Mouse (Mus musculus): Measurements from ENCODE around the gene Timp3. TPM values are rescaled to one million over a fixed set of nuclear protein-coding genes. Genes with fewer than 3 reads are reported as not detected.

Gene Timp3
- polyA plus RNA-seq (2012; ENCODE audit: insufficient read depth, insufficient read length, missing spikeins): 1.1 and 3.3 TPM in 2 replicates

DNA sequence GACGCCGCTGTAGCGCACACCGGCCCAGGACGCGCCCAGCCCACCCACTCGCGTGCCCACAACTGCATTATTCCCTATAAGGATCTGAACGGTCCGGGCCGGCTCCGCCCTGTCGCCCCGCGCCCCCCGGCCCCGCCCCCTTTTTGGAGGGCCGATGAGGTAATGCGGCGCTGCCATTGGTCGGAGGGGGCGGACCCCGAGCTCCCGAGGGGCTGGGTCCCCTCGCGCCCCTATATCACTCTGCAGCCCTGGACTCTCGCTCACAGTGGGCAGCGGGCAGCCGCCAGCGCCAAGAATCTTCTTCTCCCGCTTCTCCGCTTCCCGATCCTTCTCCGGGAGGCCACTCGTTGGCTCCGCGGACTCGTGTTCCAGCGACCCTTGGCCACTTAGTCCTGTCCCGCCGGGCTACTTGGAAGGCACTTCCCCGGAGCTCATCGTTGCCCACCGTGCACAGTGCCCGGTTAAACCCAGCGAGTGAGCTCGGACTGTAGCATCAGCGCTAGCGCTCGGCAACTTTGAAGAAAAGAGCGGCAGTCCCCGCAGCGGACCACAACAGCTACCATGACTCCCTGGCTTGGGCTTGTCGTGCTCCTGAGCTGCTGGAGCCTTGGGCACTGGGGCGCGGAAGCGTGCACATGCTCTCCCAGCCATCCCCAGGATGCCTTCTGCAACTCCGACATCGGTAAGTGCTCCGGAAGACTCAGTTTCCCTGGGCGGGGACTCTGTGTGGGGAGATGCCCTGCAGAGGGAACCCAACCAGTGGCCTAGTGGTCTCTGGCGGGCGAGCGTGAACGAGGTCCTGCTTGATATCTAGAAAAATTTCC lies at the start of gene Timp3:
Gene Timp3, plus strand, starts transcription at position 80 of the 824 bp plus-strand sequence.
- no peak within 1 kb of the TSS for H3K4me3 ChIP-seq (ENCODE audit: insufficient read depth, low read length)
- 0 out of 2 replicates have a peak, but pooled peaks cover 2% of the 10 kb centered on the region for H3K4me1 ChIP-seq (ENCODE audit: control insufficient read depth, insufficient read depth, low read length)
- TF ChIP-seq POLR2A (IDR thresholded peaks at IDR 0.05; ENCODE audit: borderline replicate concordance, low read depth, low read length): no peak
- TF ChIP-seq CTCF (IDR thresholded peaks at IDR 0.05; ENCODE audit: low read depth, low read length): no peak
- H3K27ac ChIP-seq (ENCODE audit: insufficient read depth, low read depth, low read length): no peak within 1 kb of the TSS

DNA sequence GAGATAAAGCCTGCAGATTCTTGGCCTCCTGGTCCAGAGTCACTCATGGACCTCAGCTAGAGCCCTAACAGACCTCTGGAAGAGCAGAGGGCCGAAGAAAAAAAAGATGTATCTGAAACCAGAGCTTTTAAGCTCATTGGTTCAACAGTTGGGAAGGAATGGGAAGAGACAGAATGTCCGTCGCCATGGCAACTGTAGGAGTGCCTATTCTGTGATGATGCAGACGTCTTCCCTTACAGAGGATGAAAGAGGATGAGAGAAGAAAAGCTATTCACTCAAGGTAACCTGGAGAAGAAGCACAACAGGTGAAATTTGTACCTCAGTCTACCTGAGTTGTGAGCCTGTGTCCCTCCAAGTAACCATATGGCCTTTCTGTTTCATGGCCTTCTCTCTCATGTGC lies 44.0 kb upstream of the Timp3 start:
- H3K27ac ChIP-seq (ENCODE audit: insufficient read depth, low read depth, low read length): no peak overlapping the region
- no peak overlapping the region for H3K4me3 ChIP-seq (ENCODE audit: insufficient read depth, low read length)
- H3K4me1 ChIP-seq (ENCODE audit: control insufficient read depth, insufficient read depth, low read length): no peaks in the 10 kb centered on the region
- TF ChIP-seq POLR2A (IDR thresholded peaks at IDR 0.05; ENCODE audit: borderline replicate concordance, low read depth, low read length) (no peak), CTCF (IDR thresholded peaks at IDR 0.05; ENCODE audit: low read depth, low read length) (no peak)

DNA sequence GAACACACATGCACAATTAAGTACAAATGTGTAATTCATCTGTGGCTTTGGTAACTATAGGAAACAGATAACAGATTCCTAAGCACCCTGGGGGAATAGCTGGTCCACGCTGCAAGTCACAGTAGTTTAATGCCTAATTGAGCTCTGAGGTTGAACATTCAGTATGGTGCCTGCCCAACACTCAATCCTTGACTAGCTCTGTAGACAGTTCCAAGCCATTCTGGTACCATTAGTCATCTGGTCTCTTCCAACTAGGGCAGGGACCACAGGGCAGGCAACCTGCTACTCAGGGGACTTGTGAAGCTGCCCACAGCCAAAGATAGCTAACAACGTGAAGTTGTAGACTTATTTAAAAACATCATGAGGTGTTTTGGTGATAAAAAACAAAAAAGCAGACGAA lies 43.1 kb upstream of the Timp3 start:
- no peaks in the 10 kb centered on the region for H3K4me1 ChIP-seq (ENCODE audit: control insufficient read depth, insufficient read depth, low read length)
- no peak overlapping the region for H3K4me3 ChIP-seq (ENCODE audit: insufficient read depth, low read length)
- TF ChIP-seq POLR2A (IDR thresholded peaks at IDR 0.05; ENCODE audit: borderline replicate concordance, low read depth, low read length) (no peak), CTCF (IDR thresholded peaks at IDR 0.05; ENCODE audit: low read depth, low read length) (no peak)
- H3K27ac ChIP-seq (ENCODE audit: insufficient read depth, low read depth, low read length): no peak overlapping the region

DNA sequence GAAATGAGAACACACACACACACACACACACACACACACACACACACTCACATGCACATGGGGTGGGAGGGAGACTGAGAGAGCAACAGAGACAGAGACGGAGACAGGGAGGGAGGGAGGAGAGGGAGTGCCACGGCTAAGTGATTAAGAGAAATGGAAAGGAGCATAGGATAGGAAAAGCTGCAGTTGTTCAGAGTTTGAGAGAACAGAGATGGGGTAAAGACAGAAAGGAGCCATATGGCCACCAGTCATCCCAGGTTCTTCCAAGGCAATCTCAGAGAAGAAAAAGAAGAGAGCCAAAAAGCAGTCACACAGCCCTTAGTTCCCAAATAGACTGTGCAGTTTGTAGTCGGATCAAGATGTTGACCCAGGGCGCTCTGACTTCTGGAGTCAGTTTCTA lies 42.1 kb upstream of the Timp3 start:
- TF ChIP-seq POLR2A (IDR thresholded peaks at IDR 0.05; ENCODE audit: borderline replicate concordance, low read depth, low read length): no peak
- no peak for TF ChIP-seq CTCF (IDR thresholded peaks at IDR 0.05; ENCODE audit: low read depth, low read length)
- Histone ChIP-seq H3K4me1 (ENCODE audit: control insufficient read depth, insufficient read depth, low read length) (no peaks in the 10 kb centered on the region), H3K4me3 (ENCODE audit: insufficient read depth, low read length) (no peak overlapping the region), H3K27ac (ENCODE audit: insufficient read depth, low read depth, low read length) (no peak overlapping the region)

DNA sequence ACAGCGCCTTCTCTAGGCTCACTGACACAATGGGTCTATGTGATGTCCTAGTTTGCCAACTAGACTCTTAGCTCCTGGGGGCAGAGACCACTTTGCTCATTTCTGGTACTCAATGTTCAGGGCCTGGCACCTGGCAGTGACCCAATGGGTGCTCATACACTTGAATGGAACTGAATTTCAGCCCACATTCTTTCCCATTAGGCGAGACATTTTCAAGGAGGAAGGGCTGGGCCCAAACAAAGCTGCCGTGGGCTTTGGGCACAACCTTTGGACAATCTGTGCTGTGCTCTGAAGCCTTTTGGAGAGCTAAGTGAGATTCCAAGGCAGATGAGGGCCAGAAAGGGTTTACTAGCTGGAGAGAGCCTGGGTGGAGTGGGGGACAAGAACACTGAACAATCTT lies 41.2 kb upstream of the Timp3 start:
- H3K27ac ChIP-seq (ENCODE audit: insufficient read depth, low read depth, low read length): no peak overlapping the region
- H3K4me1 ChIP-seq (ENCODE audit: control insufficient read depth, insufficient read depth, low read length): no peaks in the 10 kb centered on the region
- TF ChIP-seq POLR2A (IDR thresholded peaks at IDR 0.05; ENCODE audit: borderline replicate concordance, low read depth, low read length) (no peak), CTCF (IDR thresholded peaks at IDR 0.05; ENCODE audit: low read depth, low read length) (no peak)
- no peak overlapping the region for H3K4me3 ChIP-seq (ENCODE audit: insufficient read depth, low read length)

DNA sequence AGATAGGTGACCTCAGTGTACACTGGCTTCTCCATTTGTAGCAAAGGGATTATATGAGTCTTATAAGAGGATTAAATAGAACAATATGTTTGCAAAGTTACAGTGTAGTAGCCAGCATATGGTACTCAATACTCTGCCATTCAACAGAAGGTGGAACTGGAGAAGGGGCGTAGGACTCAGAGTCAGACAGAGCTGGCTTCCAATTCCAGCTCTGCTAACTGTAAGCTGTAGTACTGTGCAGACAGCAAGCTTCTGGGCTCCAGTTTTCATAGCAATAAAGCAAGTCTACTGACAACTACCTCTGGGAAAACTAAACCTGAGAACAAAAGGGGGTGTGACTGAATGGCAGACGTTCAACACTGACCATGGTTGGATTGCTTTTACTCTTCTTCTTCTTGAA lies 38.4 kb upstream of the Timp3 start:
- H3K4me3 ChIP-seq (ENCODE audit: insufficient read depth, low read length): no peak overlapping the region
- H3K4me1 ChIP-seq (ENCODE audit: control insufficient read depth, insufficient read depth, low read length): no peaks in the 10 kb centered on the region
- TF ChIP-seq CTCF (IDR thresholded peaks at IDR 0.05; ENCODE audit: low read depth, low read length) (no peak), POLR2A (IDR thresholded peaks at IDR 0.05; ENCODE audit: borderline replicate concordance, low read depth, low read length) (no peak)
- H3K27ac ChIP-seq (ENCODE audit: insufficient read depth, low read depth, low read length): no peak overlapping the region

DNA sequence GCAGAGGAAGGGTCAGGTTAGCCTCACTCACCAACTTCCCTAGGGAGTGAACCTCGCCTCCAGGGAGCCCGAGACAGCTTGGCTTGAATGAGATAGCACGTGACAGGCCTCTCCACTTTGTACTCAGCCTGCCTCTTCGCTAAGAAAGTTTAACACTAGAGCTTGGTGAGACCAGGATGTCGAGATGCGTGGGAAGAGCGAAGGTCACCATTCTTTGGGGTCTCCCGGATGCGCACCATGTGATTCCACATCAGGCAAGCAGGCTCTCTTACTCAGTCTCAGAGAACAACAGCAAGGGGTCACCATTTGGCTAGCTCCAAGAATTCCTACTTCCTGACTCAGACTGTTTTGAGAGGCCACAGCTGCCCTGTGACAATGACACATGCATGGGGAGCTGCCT lies 35.6 kb upstream of the Timp3 start:
- H3K4me1 ChIP-seq (ENCODE audit: control insufficient read depth, insufficient read depth, low read length): no peaks in the 10 kb centered on the region
- H3K27ac ChIP-seq (ENCODE audit: insufficient read depth, low read depth, low read length): no peak overlapping the region
- H3K4me3 ChIP-seq (ENCODE audit: insufficient read depth, low read length): no peak overlapping the region
- TF ChIP-seq CTCF (IDR thresholded peaks at IDR 0.05; ENCODE audit: low read depth, low read length) (no peak), POLR2A (IDR thresholded peaks at IDR 0.05; ENCODE audit: borderline replicate concordance, low read depth, low read length) (no peak)

DNA sequence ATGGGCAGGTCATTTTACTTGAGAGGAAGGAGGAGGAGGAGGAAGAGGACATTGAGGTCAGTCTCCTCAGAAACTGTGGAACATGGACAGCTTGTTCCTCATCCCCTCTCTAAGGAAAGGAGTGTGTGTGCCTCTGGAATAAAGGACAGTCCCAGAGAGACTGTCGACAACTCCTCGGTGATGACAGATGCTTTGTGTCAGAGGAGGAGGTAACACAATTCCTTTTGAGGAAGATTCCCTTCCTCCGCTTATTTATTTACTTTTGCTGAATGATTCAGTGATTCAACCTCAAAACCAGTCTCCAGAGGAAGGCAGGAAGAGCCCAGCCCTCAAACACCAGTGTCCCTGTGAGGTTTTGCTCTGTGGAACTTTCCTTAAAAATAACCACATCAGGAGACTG lies 29.9 kb upstream of the Timp3 start:
- Histone ChIP-seq H3K27ac (ENCODE audit: insufficient read depth, low read depth, low read length) (no peak overlapping the region), H3K4me3 (ENCODE audit: insufficient read depth, low read length) (no peak overlapping the region)

DNA sequence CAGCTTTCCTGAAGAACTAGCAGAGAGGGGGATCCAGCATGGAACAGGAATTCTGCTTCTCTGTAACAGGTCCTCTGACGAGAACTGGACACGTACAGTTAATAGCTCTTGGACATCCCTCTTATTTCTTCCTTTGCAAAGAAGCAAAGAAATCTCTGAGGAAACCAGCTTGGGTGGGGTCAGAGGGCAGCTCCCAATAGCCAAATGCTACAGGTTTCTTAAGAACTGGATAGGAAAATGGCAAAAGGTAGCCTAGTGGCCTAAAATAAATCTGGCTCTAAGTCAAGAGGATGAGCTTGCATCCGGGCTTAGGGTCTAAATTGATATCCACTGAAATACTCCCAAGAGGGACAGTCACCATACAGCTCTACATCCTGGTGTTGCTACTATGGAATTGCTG lies 27.3 kb upstream of the Timp3 start:
- H3K4me3 ChIP-seq (ENCODE audit: insufficient read depth, low read length): no peak overlapping the region
- H3K4me1 ChIP-seq (ENCODE audit: control insufficient read depth, insufficient read depth, low read length): no peaks in the 10 kb centered on the region
- no peak overlapping the region for H3K27ac ChIP-seq (ENCODE audit: insufficient read depth, low read depth, low read length)
- no peak for TF ChIP-seq POLR2A (IDR thresholded peaks at IDR 0.05; ENCODE audit: borderline replicate concordance, low read depth, low read length)
- TF ChIP-seq CTCF (IDR thresholded peaks at IDR 0.05; ENCODE audit: low read depth, low read length): no peak

More for the DNA sequence above, 29.9 kb upstream of the Timp3 start:
- no peak for TF ChIP-seq POLR2A (IDR thresholded peaks at IDR 0.05; ENCODE audit: borderline replicate concordance, low read depth, low read length)
- no peak for TF ChIP-seq CTCF (IDR thresholded peaks at IDR 0.05; ENCODE audit: low read depth, low read length)
- H3K4me1 ChIP-seq (ENCODE audit: control insufficient read depth, insufficient read depth, low read length): no peaks in the 10 kb centered on the region

DNA sequence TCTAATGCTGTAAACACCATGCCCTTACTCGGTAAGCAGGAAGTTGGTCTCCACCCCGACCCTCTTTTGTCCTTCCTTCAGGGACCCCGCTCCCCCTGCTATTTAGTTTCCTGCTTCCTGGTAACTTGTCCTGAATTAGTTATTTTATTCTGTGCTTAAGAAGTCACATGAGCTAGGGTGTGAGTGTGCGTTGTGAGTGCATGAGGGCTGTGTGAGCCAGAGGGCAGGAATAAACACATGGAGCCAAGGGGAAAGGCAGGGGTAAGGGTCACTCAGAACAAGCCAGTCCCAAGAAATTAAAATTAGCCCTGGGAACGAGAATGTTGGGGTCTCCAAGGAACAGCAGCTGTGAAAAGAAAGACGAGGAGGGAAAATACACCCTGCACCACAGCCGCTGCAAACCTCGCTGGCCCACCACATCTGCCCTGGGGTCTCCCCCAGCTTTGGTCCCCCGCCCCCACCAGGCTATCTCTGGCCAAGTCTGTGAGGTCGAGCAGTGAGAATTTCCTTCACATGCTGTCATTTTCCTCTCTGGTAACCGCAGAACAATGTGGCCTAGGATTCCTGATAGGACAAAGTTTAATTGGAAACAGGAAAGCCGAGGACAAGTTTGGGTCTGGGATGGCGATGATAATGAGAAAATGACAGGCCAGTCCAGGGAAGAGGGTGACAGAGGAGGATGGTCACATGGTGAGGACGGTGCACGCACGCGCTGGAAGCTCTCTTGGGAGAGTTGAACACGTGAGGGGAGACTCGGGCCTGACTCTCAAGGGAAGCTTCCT lies 26.6 kb upstream of the Timp3 start:
- Histone ChIP-seq H3K4me3 (ENCODE audit: insufficient read depth, low read length) (no peak overlapping the region), H3K27ac (ENCODE audit: insufficient read depth, low read depth, low read length) (no peak overlapping the region), H3K4me1 (ENCODE audit: control insufficient read depth, insufficient read depth, low read length) (no peaks in the 10 kb centered on the region)
- TF ChIP-seq POLR2A (IDR thresholded peaks at IDR 0.05; ENCODE audit: borderline replicate concordance, low read depth, low read length) (no peak), CTCF (IDR thresholded peaks at IDR 0.05; ENCODE audit: low read depth, low read length) (no peak)

Data from bone marrow macrophage, adult 2 months (primary cell).